Mouse (Mus musculus): Measurements from ENCODE around the gene Cdk2ap1. TPM values are rescaled to one million over a fixed set of nuclear protein-coding genes. Genes with fewer than 3 reads are reported as not detected.
"Not testable (repeated sequence)": the region's sequence is repeated elsewhere in the genome, so short reads cannot be mapped to it uniquely, and the experiment has no call there.

Gene Cdk2ap1
- polyA plus RNA-seq (2012; rRNA removed): 303 and 477 TPM in 2 replicates

DNA sequence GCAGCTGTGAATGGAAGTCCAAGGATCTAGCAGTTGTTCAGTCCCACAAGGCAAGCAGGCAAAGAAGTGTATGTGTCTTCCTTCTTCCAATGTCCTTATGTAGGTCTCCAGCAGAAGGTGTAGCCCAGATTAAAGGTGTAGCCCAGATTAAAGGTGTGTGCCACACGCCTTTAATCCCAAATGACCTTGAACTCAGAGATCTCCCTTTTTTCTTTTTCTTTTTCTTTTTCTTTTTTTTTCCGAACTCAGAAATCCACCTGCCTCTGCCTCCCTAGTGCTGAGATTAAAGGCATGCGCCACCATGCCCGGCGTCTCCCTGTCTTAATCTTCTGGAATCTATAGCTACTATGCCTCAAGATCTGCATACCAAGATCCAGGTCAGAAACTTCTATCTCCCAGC lies at the start of gene Cdk2ap1:
Gene Cdk2ap1, minus strand, starts transcription at position 101 of the 400 bp plus-strand sequence.
- not testable (repeated sequence) for DNase-seq (ENCODE audit: low read depth)

DNA sequence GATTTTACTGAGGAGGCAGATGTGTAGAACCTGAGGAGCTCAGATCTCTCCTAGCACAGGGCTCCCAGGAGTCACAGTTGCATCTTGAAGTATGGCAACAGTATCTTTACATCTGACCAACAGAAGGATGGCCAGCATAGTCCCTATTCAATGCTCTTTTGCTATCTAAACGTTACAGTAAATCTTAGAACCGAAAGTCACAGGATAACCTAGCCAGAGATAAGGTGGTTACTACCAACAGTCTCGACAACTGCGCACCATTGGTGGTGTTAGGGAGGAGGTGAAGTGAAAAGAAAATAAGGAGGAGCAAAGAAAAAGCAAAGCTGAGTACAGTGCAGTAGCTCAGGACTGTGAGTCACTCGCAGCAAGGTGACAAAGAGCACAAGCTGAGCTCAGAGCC lies 49.3 kb upstream of the Cdk2ap1 start:
- no peak for DNase-seq (ENCODE audit: low read depth)
- TF ChIP-seq POLR2A (IDR thresholded peaks at IDR 0.05; ENCODE audit: borderline replicate concordance, extremely low read depth, insufficient read depth, insufficient read length, poor library complexity, severe bottlenecking) (no peak), CTCF (IDR thresholded peaks at IDR 0.05; ENCODE audit: borderline replicate concordance, extremely low read depth, insufficient read depth, insufficient read length) (no peak)

DNA sequence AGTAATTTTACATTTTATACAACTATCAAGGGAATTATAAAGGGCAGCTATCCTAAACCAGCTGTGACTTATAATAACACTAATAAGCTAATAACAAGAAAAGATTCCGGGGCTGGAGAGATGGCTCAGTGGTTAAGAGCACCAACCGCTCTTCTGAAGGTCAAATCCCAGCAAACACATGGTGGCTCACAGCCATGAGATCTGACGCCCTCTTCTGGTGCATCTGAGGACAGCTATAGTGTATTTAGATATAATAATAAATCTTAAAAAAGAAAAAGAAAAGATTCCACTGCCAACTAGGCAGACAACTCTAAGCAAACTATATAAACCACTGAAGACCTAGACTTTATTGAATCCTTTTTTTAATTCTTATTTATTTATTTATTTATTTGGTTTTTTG lies 47.9 kb upstream of the Cdk2ap1 start:
- TF ChIP-seq POLR2A (IDR thresholded peaks at IDR 0.05; ENCODE audit: borderline replicate concordance, extremely low read depth, insufficient read depth, insufficient read length, poor library complexity, severe bottlenecking) (no peak), CTCF (IDR thresholded peaks at IDR 0.05; ENCODE audit: borderline replicate concordance, extremely low read depth, insufficient read depth, insufficient read length) (no peak)
- DNase-seq (ENCODE audit: low read depth): no peak

DNA sequence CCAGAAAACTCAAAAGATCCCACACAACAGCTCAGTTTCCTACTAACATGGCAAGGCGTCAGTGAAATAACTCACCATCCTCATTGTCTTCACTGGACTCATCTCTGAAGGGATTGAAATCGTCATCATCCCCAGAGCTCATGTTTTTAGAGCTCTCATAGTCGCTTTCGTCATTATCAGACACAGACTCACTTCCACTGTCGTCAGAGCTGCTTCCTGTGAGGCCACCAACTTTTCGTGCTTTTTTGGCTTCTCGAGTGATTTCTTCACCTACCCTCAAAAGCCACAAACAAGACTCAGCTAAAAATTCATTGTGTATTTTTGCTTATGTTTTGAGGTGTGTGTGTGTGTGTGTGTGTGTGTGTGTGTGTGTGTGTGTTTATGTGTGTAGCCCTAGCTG lies 30.8 kb upstream of the Cdk2ap1 start:
- TF ChIP-seq POLR2A (IDR thresholded peaks at IDR 0.05; ENCODE audit: borderline replicate concordance, extremely low read depth, insufficient read depth, insufficient read length, poor library complexity, severe bottlenecking) (no peak), CTCF (IDR thresholded peaks at IDR 0.05; ENCODE audit: borderline replicate concordance, extremely low read depth, insufficient read depth, insufficient read length) (no peak)
- DNase-seq (ENCODE audit: low read depth): no peak

DNA sequence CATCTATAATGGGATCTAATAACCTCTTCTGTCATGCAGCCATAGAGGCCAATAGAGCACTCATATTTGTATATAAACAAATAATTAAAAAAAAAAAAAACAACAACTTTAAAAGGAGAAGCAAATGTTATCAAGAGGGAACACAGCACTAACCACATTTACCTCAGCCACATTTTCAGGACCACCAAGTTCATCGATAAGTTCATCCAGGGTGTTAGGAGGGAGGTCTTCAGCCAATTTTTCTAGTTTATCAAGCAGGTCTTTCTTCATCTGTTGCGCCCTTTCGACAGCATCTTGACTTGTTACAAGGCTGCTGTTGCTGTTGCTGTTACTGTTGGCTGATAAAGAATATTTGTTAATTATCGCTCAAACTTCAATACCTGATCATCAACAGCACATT lies 29.5 kb upstream of the Cdk2ap1 start:
- TF ChIP-seq POLR2A (IDR thresholded peaks at IDR 0.05; ENCODE audit: borderline replicate concordance, extremely low read depth, insufficient read depth, insufficient read length, poor library complexity, severe bottlenecking) (no peak), CTCF (IDR thresholded peaks at IDR 0.05; ENCODE audit: borderline replicate concordance, extremely low read depth, insufficient read depth, insufficient read length) (no peak)
- no peak for DNase-seq (ENCODE audit: low read depth)

DNA sequence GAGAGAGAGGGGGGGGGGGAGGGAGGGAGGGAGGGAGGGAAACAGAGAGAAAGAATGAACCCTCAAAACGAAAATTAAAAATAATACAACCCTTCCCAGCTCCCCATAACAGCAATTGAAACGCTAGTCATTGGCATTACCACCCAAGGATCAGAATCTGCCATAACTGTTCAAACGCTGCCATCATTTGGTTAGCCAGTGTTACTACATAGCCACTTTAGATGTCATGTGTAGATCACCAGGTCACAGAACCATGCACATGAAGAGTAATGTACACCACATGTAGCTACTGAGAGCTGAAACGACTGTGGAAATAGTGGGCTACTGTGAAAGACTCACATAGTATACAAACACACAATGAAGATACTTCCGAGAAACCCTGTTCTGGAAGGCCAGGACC lies 25.1 kb upstream of the Cdk2ap1 start:
- no peak for TF ChIP-seq POLR2A (IDR thresholded peaks at IDR 0.05; ENCODE audit: borderline replicate concordance, extremely low read depth, insufficient read depth, insufficient read length, poor library complexity, severe bottlenecking)
- TF ChIP-seq CTCF (IDR thresholded peaks at IDR 0.05; ENCODE audit: borderline replicate concordance, extremely low read depth, insufficient read depth, insufficient read length): peak; percentile 45; the same call in 1 of the 2 replicates
- DNase-seq (ENCODE audit: low read depth): peak; percentile 27

DNA sequence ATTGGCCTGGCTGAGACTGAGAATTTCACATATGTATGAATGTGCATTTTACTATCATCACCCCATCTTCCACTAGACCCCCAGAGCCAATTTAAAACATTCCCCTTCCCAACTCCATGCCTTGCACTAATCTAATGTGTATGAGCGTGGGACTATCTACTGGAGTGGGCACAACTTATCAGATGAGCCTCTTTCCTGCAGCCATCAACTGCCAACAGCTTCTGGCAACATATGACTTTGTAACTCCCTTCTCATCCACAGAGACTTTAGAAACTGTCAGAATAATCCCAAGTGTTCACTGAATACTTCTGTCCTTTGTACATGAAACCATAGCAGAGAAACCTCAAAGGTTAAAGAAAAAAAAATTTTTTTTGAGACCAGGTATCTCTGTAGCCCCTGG lies 17.2 kb upstream of the Cdk2ap1 start:
- no peak for DNase-seq (ENCODE audit: low read depth)
- TF ChIP-seq CTCF (IDR thresholded peaks at IDR 0.05; ENCODE audit: borderline replicate concordance, extremely low read depth, insufficient read depth, insufficient read length) (no peak), POLR2A (IDR thresholded peaks at IDR 0.05; ENCODE audit: borderline replicate concordance, extremely low read depth, insufficient read depth, insufficient read length, poor library complexity, severe bottlenecking) (no peak)

DNA sequence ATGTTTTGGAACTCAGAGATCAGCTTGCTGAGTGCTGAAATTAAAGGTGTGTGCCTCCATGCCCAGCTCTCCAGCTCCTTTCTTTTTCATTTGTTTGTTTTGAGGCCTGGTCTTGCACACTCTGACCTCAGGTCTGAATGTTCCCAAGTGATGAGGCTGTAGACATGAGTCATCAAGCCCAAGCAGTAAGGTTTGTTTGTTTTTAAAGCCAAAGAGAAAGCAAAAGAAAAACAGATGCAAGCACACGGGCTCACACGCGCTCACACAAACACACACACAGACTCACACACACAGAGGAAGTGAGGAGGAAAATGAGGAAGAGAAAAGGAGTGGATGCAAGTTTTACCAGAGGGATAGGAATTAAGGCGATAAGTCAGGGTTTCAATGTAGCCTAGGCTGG lies 14.3 kb upstream of the Cdk2ap1 start:
- TF ChIP-seq POLR2A (IDR thresholded peaks at IDR 0.05; ENCODE audit: borderline replicate concordance, extremely low read depth, insufficient read depth, insufficient read length, poor library complexity, severe bottlenecking) (no peak), CTCF (IDR thresholded peaks at IDR 0.05; ENCODE audit: borderline replicate concordance, extremely low read depth, insufficient read depth, insufficient read length) (no peak)
- no peak for DNase-seq (ENCODE audit: low read depth)

DNA sequence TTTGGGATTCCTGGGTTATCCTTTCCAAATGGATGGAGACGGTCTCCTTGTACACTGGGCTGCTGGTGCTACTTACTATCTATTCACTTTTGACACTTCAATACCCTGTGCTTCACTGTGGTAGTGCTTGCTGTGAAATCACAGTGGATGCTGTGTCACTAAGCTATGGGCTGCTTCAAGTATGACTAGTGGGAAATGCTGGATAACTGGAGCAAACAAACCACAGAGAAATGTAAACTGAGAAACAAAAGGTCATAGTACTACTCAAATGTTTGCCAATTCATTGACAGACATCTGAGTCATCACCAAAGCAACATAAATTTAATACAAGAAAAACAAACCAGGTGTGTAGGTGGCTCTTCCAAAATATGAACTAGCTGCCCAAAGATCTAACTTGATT lies 13.5 kb upstream of the Cdk2ap1 start:
- TF ChIP-seq CTCF (IDR thresholded peaks at IDR 0.05; ENCODE audit: borderline replicate concordance, extremely low read depth, insufficient read depth, insufficient read length) (no peak), POLR2A (IDR thresholded peaks at IDR 0.05; ENCODE audit: borderline replicate concordance, extremely low read depth, insufficient read depth, insufficient read length, poor library complexity, severe bottlenecking) (no peak)
- no peak for DNase-seq (ENCODE audit: low read depth)

DNA sequence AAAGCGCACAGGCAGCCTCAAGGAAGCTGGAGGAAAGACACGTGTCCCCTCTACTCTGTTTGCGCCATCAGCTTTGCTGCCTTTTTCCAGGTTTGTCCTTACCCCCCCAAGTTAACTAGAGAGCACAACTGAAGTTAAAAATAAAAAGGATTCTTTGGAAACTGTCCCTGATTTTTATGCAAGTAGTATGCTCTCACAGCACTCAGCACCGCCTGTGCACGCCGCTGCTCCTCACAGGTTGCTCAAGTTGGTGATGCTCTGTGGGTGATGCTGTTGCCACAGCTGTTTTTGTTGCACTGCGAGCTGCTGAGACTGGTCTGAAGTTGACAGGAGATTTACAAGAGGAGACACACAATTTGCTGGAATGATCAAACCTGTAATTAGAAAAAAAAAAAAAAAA lies 11.4 kb upstream of the Cdk2ap1 start:
- DNase-seq (ENCODE audit: low read depth): no peak
- TF ChIP-seq CTCF (IDR thresholded peaks at IDR 0.05; ENCODE audit: borderline replicate concordance, extremely low read depth, insufficient read depth, insufficient read length) (no peak), POLR2A (IDR thresholded peaks at IDR 0.05; ENCODE audit: borderline replicate concordance, extremely low read depth, insufficient read depth, insufficient read length, poor library complexity, severe bottlenecking) (no peak)

DNA sequence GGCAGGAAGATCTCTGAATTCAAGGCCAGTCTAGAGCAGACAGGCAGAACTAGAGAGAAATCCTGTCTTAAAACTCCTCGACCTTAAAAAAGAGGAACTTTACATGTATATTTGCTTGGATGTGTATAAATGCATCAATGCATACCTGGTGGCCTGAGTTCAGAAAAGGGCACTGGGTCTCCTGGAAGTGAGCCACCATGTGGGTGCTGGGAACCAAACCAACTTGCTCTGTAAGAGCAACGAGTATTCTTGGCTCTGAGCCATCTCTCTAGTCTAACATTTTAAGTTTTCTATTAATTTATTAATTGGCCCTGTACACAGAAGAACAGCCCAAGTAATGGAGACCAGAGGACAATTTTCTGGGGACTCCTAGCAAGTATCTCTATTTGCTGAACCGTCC lies 3.8 kb upstream of the Cdk2ap1 start:
- TF ChIP-seq CTCF (IDR thresholded peaks at IDR 0.05; ENCODE audit: borderline replicate concordance, extremely low read depth, insufficient read depth, insufficient read length) (no peak), POLR2A (IDR thresholded peaks at IDR 0.05; ENCODE audit: borderline replicate concordance, extremely low read depth, insufficient read depth, insufficient read length, poor library complexity, severe bottlenecking) (no peak)

DNA sequence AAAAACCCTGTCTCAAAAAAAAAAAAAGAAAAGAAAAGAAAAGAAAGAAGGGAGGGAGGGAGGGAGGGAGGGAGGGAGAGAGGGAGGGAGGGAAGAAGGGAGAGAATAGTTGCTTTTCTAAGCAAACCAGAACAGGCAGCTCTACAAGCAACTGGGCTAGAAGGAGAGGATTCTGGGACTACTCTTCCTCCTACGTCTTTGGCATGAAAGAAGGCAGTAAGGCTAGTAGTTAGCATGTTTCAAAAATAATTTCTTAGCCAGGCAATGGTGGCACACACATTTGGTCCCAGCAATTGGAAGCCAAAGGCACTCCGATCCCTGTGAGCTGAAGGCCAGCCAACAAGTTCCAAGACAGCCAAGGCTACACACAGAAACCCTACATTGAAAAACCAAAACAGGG lies 2.9 kb upstream of the Cdk2ap1 start:
- no peak for DNase-seq (ENCODE audit: low read depth)
- TF ChIP-seq CTCF (IDR thresholded peaks at IDR 0.05; ENCODE audit: borderline replicate concordance, extremely low read depth, insufficient read depth, insufficient read length) (no peak), POLR2A (IDR thresholded peaks at IDR 0.05; ENCODE audit: borderline replicate concordance, extremely low read depth, insufficient read depth, insufficient read length, poor library complexity, severe bottlenecking) (no peak)

More for the DNA sequence above, 3.8 kb upstream of the Cdk2ap1 start:
- no peak for DNase-seq (ENCODE audit: low read depth)
